Mouse (Mus musculus) MEL (cell line): ENCODE results near the gene Ifnar1. TPM values are rescaled to one million over a fixed set of nuclear protein-coding genes. Genes with fewer than 3 reads are reported as not detected.

Experiments
- DNase-seq: peaks from one replicate; pipeline ENCODE4 v3.0.0; 2011; ENCODE audit warnings: low read depth, low spot score
- H3K27ac ChIP-seq: 2 replicates; pipeline ENCODE4 v1.5.1; 2012; ENCODE audit warnings: low read depth, mild to moderate bottlenecking, control low read depth, low read length, moderate library complexity; ENCODE audit not compliant: control insufficient read depth
- H3K27me3 ChIP-seq, 2 experiments: fragments of 150-350 bp in 1 of 2; sonication (generic) in 1 of 2; 2 replicates each; pipeline ENCODE4 v1.6.1; 2012; ENCODE audit warnings: low read length in 2 of 2, mild to moderate bottlenecking in 2 of 2, improper control_type of control experiment in 1 of 2, moderate library complexity in 1 of 2; ENCODE audit not compliant: insufficient read depth in 2 of 2, control insufficient read depth in 1 of 2
- H3K36me3 ChIP-seq, 2 experiments: 2 replicates each; pipeline ENCODE4 v1.6.1; 2012 to 2014; ENCODE audit warnings: low read length in 2 of 2, improper control_type of control experiment in 1 of 2, inconsistent platforms in 1 of 2, mild to moderate bottlenecking in 1 of 2; ENCODE audit not compliant: insufficient read depth in 2 of 2, control insufficient read depth in 1 of 2
- H3K4me1 ChIP-seq, 2 experiments: fragments of 150-350 bp in 1 of 2; sonication (generic) in 1 of 2; 2 replicates each; pipeline ENCODE4 v1.6.1; 2012; ENCODE audit warnings: low read length in 2 of 2, improper control_type of control experiment in 1 of 2, mild to moderate bottlenecking in 1 of 2; ENCODE audit not compliant: insufficient read depth in 2 of 2, control insufficient read depth in 1 of 2
- H3K4me3 ChIP-seq, 2 experiments: fragments of 150-350 bp in 1 of 2; sonication (generic) in 1 of 2; 2 replicates each; pipeline ENCODE4 v1.5.1; 2012; ENCODE audit warnings: low read depth in 2 of 2, low read length in 2 of 2, mild to moderate bottlenecking in 2 of 2, moderate library complexity in 2 of 2, control low read depth in 1 of 2, improper control_type of control experiment in 1 of 2; ENCODE audit not compliant: control insufficient read depth in 1 of 2, insufficient read depth in 1 of 2
- H3K79me2 ChIP-seq: 2 replicates; pipeline ENCODE4 v1.6.1; 2012; ENCODE audit warnings: mild to moderate bottlenecking, low read length, moderate library complexity; ENCODE audit not compliant: control insufficient read depth, poor library complexity, insufficient read depth
- H3K9ac ChIP-seq: 2 replicates; pipeline ENCODE4 v1.6.1; 2012; ENCODE audit warnings: low read depth, mild to moderate bottlenecking, control low read depth, low read length, moderate library complexity; ENCODE audit not compliant: control insufficient read depth, poor library complexity, severe bottlenecking
- H3K9me3 ChIP-seq: fragments of 150-350 bp; sonication (generic); replicated peaks from 2 replicates; pipeline ENCODE4 v1.6.1; 2012; ENCODE audit warnings: mild to moderate bottlenecking, low read length, improper control_type of control experiment, moderate library complexity; ENCODE audit not compliant: insufficient read depth
- ETS1 ChIP-seq: IDR thresholded peaks from 2 replicates; pipeline ENCODE4 v1.6.1; 2012; ENCODE audit warnings: low read depth, mild to moderate bottlenecking, inconsistent platforms, low read length, improper control_type of control experiment, moderate library complexity
- GABPA ChIP-seq: IDR thresholded peaks from 2 replicates; pipeline ENCODE4 v1.6.1; 2012; ENCODE audit warnings: low read depth, mild to moderate bottlenecking, inconsistent platforms, low read length, improper control_type of control experiment, moderate library complexity
- GATA1 ChIP-seq: IDR thresholded peaks from 2 replicates; pipeline ENCODE4 v1.6.1; 2011; ENCODE audit warnings: low read depth, low read length, improper control_type of control experiment
- HCFC1 ChIP-seq: IDR thresholded peaks from 2 replicates; pipeline ENCODE4 v1.6.1; 2012; ENCODE audit warnings: low read depth, mild to moderate bottlenecking, inconsistent platforms, low read length, improper control_type of control experiment, moderate library complexity
- MAFK ChIP-seq: IDR thresholded peaks from 2 replicates; pipeline ENCODE4 v1.6.1; 2011; ENCODE audit warnings: low read depth, mild to moderate bottlenecking, low read length, improper control_type of control experiment, borderline replicate concordance
- MAX ChIP-seq: IDR thresholded peaks from 2 replicates; pipeline ENCODE4 v1.6.1; 2011; ENCODE audit warnings: low read length, improper control_type of control experiment
- MAZ ChIP-seq: IDR thresholded peaks from 2 replicates; pipeline ENCODE4 v1.6.1; 2012; ENCODE audit warnings: low read depth, mild to moderate bottlenecking, inconsistent platforms, low read length, improper control_type of control experiment
- MXI1 ChIP-seq: IDR thresholded peaks from 2 replicates; pipeline ENCODE4 v1.6.1; 2011; ENCODE audit warnings: mild to moderate bottlenecking, low read depth, low read length, improper control_type of control experiment
- NRF1 ChIP-seq: IDR thresholded peaks from 2 replicates; pipeline ENCODE4 v1.6.1; 2014; ENCODE audit warnings: low read depth, mild to moderate bottlenecking, inconsistent platforms, low read length, improper control_type of control experiment, moderate library complexity; ENCODE audit not compliant: poor library complexity, insufficient read depth, severe bottlenecking
- POLR2A ChIP-seq, 2 experiments: IDR thresholded peaks; 2 replicates each; pipeline ENCODE4 v1.6.1; 2011 to 2012; ENCODE audit warnings: low read length in 2 of 2, mild to moderate bottlenecking in 2 of 2, control low read depth in 1 of 2, improper control_type of control experiment in 1 of 2, low read depth in 1 of 2, moderate library complexity in 1 of 2; ENCODE audit not compliant: control insufficient read depth in 1 of 2, insufficient read depth in 1 of 2, poor library complexity in 1 of 2
- POLR2AphosphoS5 ChIP-seq: IDR thresholded peaks from 2 replicates; pipeline ENCODE4 v1.6.1; 2012; ENCODE audit warnings: low read depth, borderline replicate concordance, mild to moderate bottlenecking, inconsistent platforms, low read length, moderate library complexity, mixed read lengths
- RAD21 ChIP-seq: IDR thresholded peaks from 2 replicates; pipeline ENCODE4 v1.6.1; 2011; ENCODE audit warnings: mild to moderate bottlenecking, low read depth, low read length, improper control_type of control experiment
- RCOR1 ChIP-seq: IDR thresholded peaks from 2 replicates; pipeline ENCODE4 v1.6.1; 2012; ENCODE audit warnings: low read depth, mild to moderate bottlenecking, inconsistent platforms, low read length, improper control_type of control experiment
- SIN3A ChIP-seq: IDR thresholded peaks from 2 replicates; pipeline ENCODE4 v1.6.1; 2012; ENCODE audit warnings: low read length, improper control_type of control experiment, inconsistent platforms
- SMC3 ChIP-seq: IDR thresholded peaks from 2 replicates; pipeline ENCODE4 v1.6.1; 2011; ENCODE audit warnings: low read depth, low read length, improper control_type of control experiment
- TBP ChIP-seq: IDR thresholded peaks from 2 replicates; pipeline ENCODE4 v1.8.0; 2011; ENCODE audit warnings: low read depth, low read length, improper control_type of control experiment
- TCF12 ChIP-seq: IDR thresholded peaks from 2 replicates; pipeline ENCODE4 v1.6.1; 2014; ENCODE audit warnings: low read depth, mild to moderate bottlenecking, inconsistent platforms, low read length, improper control_type of control experiment, moderate library complexity
- USF1 ChIP-seq: IDR thresholded peaks from 2 replicates; pipeline ENCODE4 v1.6.1; 2014; ENCODE audit warnings: low read depth, mild to moderate bottlenecking, inconsistent platforms, low read length, improper control_type of control experiment, moderate library complexity
- USF2 ChIP-seq, 2 experiments: IDR thresholded peaks; 2 replicates each; pipeline ENCODE4 v1.6.1; 2011 to 2012; ENCODE audit warnings: improper control_type of control experiment in 2 of 2, low read length in 2 of 2, borderline replicate concordance in 1 of 2, inconsistent platforms in 1 of 2, low read depth in 1 of 2, mild to moderate bottlenecking in 1 of 2; ENCODE audit not compliant: insufficient read depth in 1 of 2
- ZC3H11A ChIP-seq: IDR thresholded peaks from 2 replicates; pipeline ENCODE4 v1.6.1; 2012; ENCODE audit warnings: low read depth, mild to moderate bottlenecking, inconsistent platforms, low read length, improper control_type of control experiment
- ZKSCAN1 ChIP-seq: IDR thresholded peaks from 2 replicates; pipeline ENCODE4 v1.6.1; 2012; ENCODE audit warnings: low read depth, mild to moderate bottlenecking, inconsistent platforms, low read length, improper control_type of control experiment, moderate library complexity
- ZMIZ1 ChIP-seq: IDR thresholded peaks from 2 replicates; pipeline ENCODE4 v1.6.1; 2012; ENCODE audit warnings: low read depth, mild to moderate bottlenecking, inconsistent platforms, low read length, improper control_type of control experiment, moderate library complexity
- ZNF384 ChIP-seq: IDR thresholded peaks from 2 replicates; pipeline ENCODE4 v1.6.1; 2012; ENCODE audit warnings: low read depth, mild to moderate bottlenecking, inconsistent platforms, low read length, improper control_type of control experiment
- polyA plus RNA-seq, 2 experiments: library from polyadenylated mRNA; stranded (reverse) in 1 of 2; unstranded in 1 of 2; fragments of >175 nt in 1 of 2; fragments of >200 nt in 1 of 2; gene quantifications; 2 replicates each; pipeline versions ENCODE4 v1.2.1 to v1.2.4; 2012; ENCODE audit warnings: low replicate concordance in 2 of 2, low read depth in 1 of 2; ENCODE audit not compliant: insufficient read length in 2 of 2, insufficient read depth in 1 of 2, missing spikeins in 1 of 2
- total RNA-seq: library from RNA; depleted of rRNA; stranded (reverse); fragments of 300-350 nt; gene quantifications from 2 replicates; pipeline ENCODE4 v1.2.3, GENCODE M21; 2012

The Ifnar1 gene
- total and polyA plus RNA-seq, 3 experiments = 10.3 to 20.2 TPM; not detected in 1

DNA sequence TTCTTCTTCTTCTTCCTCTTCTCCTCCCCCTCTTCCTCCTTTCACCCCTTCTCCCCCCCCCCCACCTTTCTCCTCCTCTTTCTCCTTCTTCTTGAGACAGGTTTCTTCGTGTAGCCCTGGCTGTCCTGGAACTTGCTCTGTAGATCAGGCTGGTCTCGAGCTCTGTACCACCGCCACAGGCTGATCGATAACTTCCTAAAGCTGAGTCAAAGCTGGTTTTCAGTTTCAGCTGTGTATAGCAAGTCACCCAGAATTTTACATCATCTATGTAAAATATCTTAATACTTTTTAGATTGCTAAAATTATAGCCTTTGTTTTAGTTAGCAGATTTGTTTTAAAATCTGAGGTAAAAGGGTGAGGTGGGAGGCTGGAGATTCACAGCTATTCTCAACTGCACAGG is 40.2 kb upstream of the Ifnar1 start:
- no peaks in the 10 kb centered on the region for H3K27me3 ChIP-seq
- DNase-seq = no peak
- no peak overlapping the region for H3K27ac ChIP-seq
- no peak overlapping the region for H3K4me3 ChIP-seq
- H3K4me1 ChIP-seq = peaks cover 36 to 48% of the 10 kb centered on the region in 2 experiments
- H3K79me2 ChIP-seq = no peaks in the 10 kb centered on the region
- H3K9me3 ChIP-seq = no peaks in the 10 kb centered on the region
- TF ChIP-seq MAX (no peak), USF2 (IDR thresholded peaks at IDR 0.05; ENCODE audit: borderline replicate concordance in 1 of 2, insufficient read depth in 1 of 2, low read depth in 1 of 2, low read length in 2 of 2) (no peak), GABPA (no peak), MAFK (no peak), POLR2A (IDR thresholded peaks at IDR 0.05; ENCODE audit: control insufficient read depth in 1 of 2, insufficient read depth in 1 of 2, low read depth in 1 of 2, low read length in 2 of 2, poor library complexity in 1 of 2) (no peak), ZKSCAN1 (no peak), GATA1 (no peak), ZNF384 (no peak), ZC3H11A (no peak), SIN3A (no peak), TCF12 (no peak), USF1 (no peak), NRF1 (no peak), RCOR1 (no peak), SMC3 (no peak), TBP (no peak), MAZ (no peak), HCFC1 (no peak), POLR2AphosphoS5 (no peak), ETS1 (no peak)
- no peak overlapping the region for H3K9ac ChIP-seq
- H3K36me3 ChIP-seq = peaks cover 0 to 48% of the 10 kb centered on the region in 2 experiments; a peak in 2 of 4 replicates

DNA sequence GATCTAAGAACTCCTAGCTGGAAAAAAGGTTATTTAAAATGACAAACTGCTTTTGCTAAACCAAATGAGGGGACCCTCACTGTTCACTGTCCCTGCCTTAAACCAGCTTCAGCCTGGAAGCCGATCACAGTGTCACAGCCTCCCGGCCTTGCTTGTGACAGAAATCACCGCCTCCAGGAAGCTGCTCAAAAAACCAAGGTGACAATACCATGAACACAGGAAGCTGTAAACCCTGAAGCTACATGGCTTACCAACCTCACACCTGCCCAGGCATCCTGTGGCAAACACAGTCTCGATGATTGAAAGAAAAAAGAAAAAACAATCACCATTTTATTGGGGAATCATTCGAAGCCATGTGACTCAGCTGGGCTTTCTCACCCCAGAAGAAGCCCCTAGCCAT is 39.5 kb upstream of the Ifnar1 start:
- peaks cover 33 to 48% of the 10 kb centered on the region in 2 experiments for H3K4me1 ChIP-seq
- DNase-seq = no peak

More for the DNA sequence above, 39.5 kb upstream of the Ifnar1 start:
- H3K9me3 ChIP-seq = no peaks in the 10 kb centered on the region
- no peak overlapping the region for H3K4me3 ChIP-seq
- H3K27ac ChIP-seq = no peak overlapping the region
- H3K9ac ChIP-seq = no peak overlapping the region
- H3K36me3 ChIP-seq = peaks cover 0 to 44% of the 10 kb centered on the region in 2 experiments; a peak in 2 of 4 replicates
- TF ChIP-seq ZMIZ1 = no peak
- no peak for TF ChIP-seq HCFC1
- TF ChIP-seq USF1 = no peak
- TF ChIP-seq MXI1 = no peak
- no peak for TF ChIP-seq RAD21
- TF ChIP-seq POLR2AphosphoS5 = no peak
- no peak for TF ChIP-seq USF2 (IDR thresholded peaks at IDR 0.05; ENCODE audit: borderline replicate concordance in 1 of 2, insufficient read depth in 1 of 2, low read depth in 1 of 2, low read length in 2 of 2)
- no peak for TF ChIP-seq MAZ
- TF ChIP-seq GATA1 = no peak
- H3K27me3 ChIP-seq = no peaks in the 10 kb centered on the region
- no peaks in the 10 kb centered on the region for H3K79me2 ChIP-seq
